Mouse (Mus musculus) heart, embryonic 14.5 days (tissue): ENCODE measurements around the gene Psmd3. TPM values are rescaled to one million over a fixed set of nuclear protein-coding genes. Genes with fewer than 3 reads are reported as not detected.

Source experiments
- ATAC-seq: fragments of 200-750 bp; cut with Nextera tagmentation; 2 replicates; pipeline ENCODE4 v1.8.0; 2017; ENCODE audit warnings: low read depth, moderate TSS enrichment; ENCODE audit not compliant: insufficient number of reproducible peaks, insufficient read depth, low FRiP score
- H3K27ac ChIP-seq, 2 experiments: fragments of 200-500 bp in 1 of 2; fragments of 300-500 bp in 1 of 2; sonication (generic) in 1 of 2; replicated peaks in 1 of 2; 2 replicates each; pipeline ENCODE4 v1.5.1; 2012 to 2014; ENCODE audit warnings: low read depth in 2 of 2, low read length in 2 of 2, control low read depth in 1 of 2, mild to moderate bottlenecking in 1 of 2, mixed read lengths in 1 of 2; ENCODE audit not compliant: control insufficient read depth in 1 of 2, insufficient read depth in 1 of 2
- H3K27me3 ChIP-seq: fragments of 300-500 bp; sonication (generic); 2 replicates; pipeline ENCODE4 v1.6.1; 2014; ENCODE audit warnings: mild to moderate bottlenecking, low read length, control low read depth; ENCODE audit not compliant: control insufficient read depth, insufficient read depth
- H3K36me3 ChIP-seq: fragments of 300-500 bp; sonication (generic); 2 replicates; pipeline ENCODE4 v1.6.1; 2014; ENCODE audit warnings: mild to moderate bottlenecking, control low read depth, low read length, mixed read lengths; ENCODE audit not compliant: control insufficient read depth, insufficient read depth
- H3K4me1 ChIP-seq, 2 experiments: fragments of 200-500 bp in 1 of 2; fragments of 300-500 bp in 1 of 2; sonication (generic) in 1 of 2; 2 replicates each; pipeline ENCODE4 v1.6.1; 2012 to 2014; ENCODE audit warnings: low read length in 2 of 2, control low read depth in 1 of 2, mixed read lengths in 1 of 2; ENCODE audit not compliant: control insufficient read depth in 2 of 2, insufficient read depth in 2 of 2
- H3K4me2 ChIP-seq: fragments of 300-500 bp; sonication (generic); 2 replicates; pipeline ENCODE4 v1.6.1; 2014; ENCODE audit warnings: mild to moderate bottlenecking, low read length
- H3K4me3 ChIP-seq, 2 experiments: fragments of 200-500 bp in 1 of 2; fragments of 300-500 bp in 1 of 2; sonication (generic) in 1 of 2; 2 replicates each; pipeline ENCODE4 v1.5.1; 2012 to 2014; ENCODE audit warnings: low read length in 2 of 2, mild to moderate bottlenecking in 2 of 2, control low read depth in 1 of 2, low read depth in 1 of 2, moderate library complexity in 1 of 2; ENCODE audit not compliant: control insufficient read depth in 1 of 2, insufficient read depth in 1 of 2
- H3K9ac ChIP-seq: fragments of 300-500 bp; sonication (generic); 2 replicates; pipeline ENCODE4 v1.6.1; 2014; ENCODE audit warnings: mild to moderate bottlenecking, low read length
- H3K9me3 ChIP-seq: fragments of 300-500 bp; sonication (generic); 2 replicates; pipeline ENCODE4 v1.6.1; 2016; ENCODE audit warnings: low read length, control low read depth; ENCODE audit not compliant: control insufficient read depth
- WGBS: fragments of 180-500 bp; shearing (Covaris S2); extraction: QIAGEN DNeasy Blood & Tissue Kit; methylation state at CpG from one replicate; pipeline ENCODE4 v1.1.7; 2014; 5-methylcytosine and 5-hydroxymethylcytosine counted together
- polyA plus RNA-seq: library from polyadenylated mRNA; unstranded; fragments of >200 nt; fragmentation: Nextera tagmentation; extraction: Ambion mirVana; gene quantifications from 2 replicates; pipeline ENCODE4 v1.2.1, GENCODE M21; 2014

Gene Psmd3
- polyA plus RNA-seq, 1 experiment from 2014 or later, result 120 TPM

DNA sequence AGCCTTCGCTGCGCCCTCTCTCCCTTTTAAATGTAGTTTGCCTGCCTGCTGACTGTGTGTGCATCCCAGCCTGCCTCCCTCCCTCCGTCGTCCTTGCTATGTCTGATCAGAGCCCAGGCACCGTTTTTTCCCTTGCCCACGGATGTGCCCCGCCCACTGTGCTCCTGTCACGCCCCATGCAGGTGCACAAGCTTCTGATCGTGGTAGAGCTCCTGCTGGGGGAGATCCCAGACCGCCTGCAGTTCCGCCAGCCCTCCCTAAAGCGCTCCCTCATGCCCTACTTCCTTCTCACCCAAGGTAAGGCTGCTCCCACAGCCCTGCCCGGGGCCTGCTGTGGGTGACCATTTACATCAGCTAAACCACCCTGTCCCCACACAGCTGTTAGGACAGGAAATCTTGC lies 10.8 kb downstream of the Psmd3 start:
- Histone ChIP-seq H3K4me3 (no peak overlapping the region), H3K27ac (no peak overlapping the region), H3K36me3 (peaks cover 84% of the 10 kb centered on the region), H3K4me2 (no peak overlapping the region), H3K9ac (no peak overlapping the region), H3K27me3 (no peaks in the 10 kb centered on the region), H3K9me3 (no peaks in the 10 kb centered on the region), H3K4me1 (no peaks in the 10 kb centered on the region; a peak in 2 of 4 replicates)
- no peak for ATAC-seq
- 79% methylated on average over 13 of the region's 13 CpGs for WGBS

DNA sequence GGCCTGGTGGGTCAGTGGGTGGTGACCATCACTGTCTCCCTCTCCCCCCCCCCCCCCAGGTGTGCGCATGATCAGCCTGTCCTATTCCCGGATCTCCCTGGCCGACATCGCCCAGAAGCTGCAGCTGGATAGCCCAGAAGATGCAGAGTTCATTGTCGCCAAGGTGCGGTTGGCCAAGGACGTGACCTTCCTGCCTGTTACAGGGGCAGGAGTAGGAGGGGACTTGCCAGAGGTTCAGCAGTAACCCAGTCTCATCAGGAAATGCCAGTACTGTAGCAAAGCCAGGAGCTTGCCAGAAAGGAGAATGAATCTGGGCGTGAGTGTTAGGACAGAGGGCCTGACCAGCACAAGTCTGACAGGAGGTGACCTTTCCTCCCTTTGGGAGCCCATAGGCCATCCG lies 11.4 kb downstream of the Psmd3 start:
- H3K27ac ChIP-seq, result no peak overlapping the region
- ATAC-seq, result no peak
- H3K9ac ChIP-seq, result no peak overlapping the region
- no peaks in the 10 kb centered on the region for H3K9me3 ChIP-seq
- no peaks in the 10 kb centered on the region; a peak in 2 of 4 replicates for H3K4me1 ChIP-seq
- H3K4me3 ChIP-seq, result no peak overlapping the region
- peaks cover 80% of the 10 kb centered on the region for H3K36me3 ChIP-seq
- 80% methylated on average over 9 of the region's 9 CpGs for WGBS
- no peak overlapping the region for H3K4me2 ChIP-seq
- no peaks in the 10 kb centered on the region for H3K27me3 ChIP-seq

- Histone ChIP-seq H3K4me2 (no peak overlapping the region), H3K27me3 (no peaks in the 10 kb centered on the region), H3K27ac (no peak overlapping the region), H3K4me3 (no peak overlapping the region), H3K4me1 (no peaks in the 10 kb centered on the region; a peak in 2 of 4 replicates), H3K9ac (no peak overlapping the region), H3K9me3 (no peaks in the 10 kb centered on the region), H3K36me3 (peaks cover 77% of the 10 kb centered on the region)
- WGBS, result 55% methylated on average over 9 of the region's 9 CpGs
- no peak for ATAC-seq
These were observed 11.9 kb downstream of the Psmd3 start for GRCm38 (mm10) chr11:98694301-98694700.

GRCm38 (mm10) chr11:98695408-98695807 lies 13.1 kb downstream of the Psmd3 start:
- Histone ChIP-seq H3K36me3 (peaks cover 66% of the 10 kb centered on the region), H3K27ac (no peak overlapping the region), H3K27me3 (no peaks in the 10 kb centered on the region), H3K9ac (no peak overlapping the region), H3K4me3 (no peak overlapping the region), H3K4me1 (peaks cover 0 to 4% of the 10 kb centered on the region in 2 experiments; a peak in 3 of 4 replicates), H3K4me2 (no peak overlapping the region), H3K9me3 (no peaks in the 10 kb centered on the region)
- 74% methylated on average over 14 of the region's 14 CpGs for WGBS
- ATAC-seq, result no peak

DNA sequence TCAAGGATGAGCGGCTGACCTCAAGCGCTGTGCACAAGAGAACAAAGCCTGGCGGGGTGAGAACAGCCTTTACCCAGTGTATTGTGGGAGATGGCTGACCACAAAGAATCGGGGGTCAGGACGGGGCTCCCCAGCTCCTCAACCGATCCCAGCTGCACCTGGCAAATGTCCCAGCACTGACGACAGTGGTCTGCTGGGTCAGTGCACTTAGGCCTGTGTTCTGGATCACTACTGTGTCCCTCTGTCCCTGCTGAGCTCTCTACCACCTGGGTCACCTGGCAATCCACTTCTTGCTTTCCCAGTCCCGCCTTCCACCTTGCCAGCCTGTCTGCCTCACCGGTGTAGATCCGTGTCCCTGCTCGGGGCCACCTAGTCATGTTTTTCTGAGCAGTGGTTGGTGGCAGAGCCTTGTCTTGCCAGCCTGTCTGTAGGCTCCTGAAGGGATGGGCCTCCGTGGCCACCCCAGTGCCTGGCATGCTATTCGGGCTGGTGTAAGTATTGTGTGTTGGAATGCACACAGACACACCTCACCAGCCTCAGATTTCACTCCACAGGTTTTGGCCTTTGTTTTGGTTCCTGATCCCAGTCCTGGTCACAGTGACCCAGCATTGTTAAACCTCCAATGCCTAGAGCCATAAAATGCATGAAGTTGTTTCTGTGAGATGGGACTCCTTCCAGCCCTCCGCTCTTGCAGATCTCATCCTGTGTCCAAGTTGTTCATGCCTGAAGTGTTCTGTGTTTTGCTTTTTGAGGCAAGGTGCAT lies 14.3 kb downstream of the Psmd3 start:
- ATAC-seq, result no peak
- Histone ChIP-seq H3K9ac (no peak overlapping the region), H3K9me3 (no peaks in the 10 kb centered on the region), H3K4me3 (no peak overlapping the region), H3K27me3 (no peaks in the 10 kb centered on the region), H3K4me2 (no peak overlapping the region), H3K27ac (no peak overlapping the region), H3K4me1 (peaks cover 0 to 7% of the 10 kb centered on the region in 2 experiments; a peak in 3 of 4 replicates), H3K36me3 (peaks cover 53% of the 10 kb centered on the region)
- 76% methylated on average over 14 of the region's 14 CpGs for WGBS

- Histone ChIP-seq H3K4me2 (no peak overlapping the region), H3K9me3 (no peaks in the 10 kb centered on the region), H3K4me3 (no peak overlapping the region), H3K27me3 (no peaks in the 10 kb centered on the region), H3K27ac (no peak overlapping the region), H3K4me1 (peaks cover 0 to 7% of the 10 kb centered on the region in 2 experiments; a peak in 3 of 4 replicates), H3K36me3 (peaks cover 47% of the 10 kb centered on the region), H3K9ac (no peak overlapping the region)
- no peak for ATAC-seq
- WGBS, result 89% methylated on average over 12 of the region's 12 CpGs
These were observed 14.9 kb downstream of the Psmd3 start for GRCm38 (mm10) chr11:98697225-98697624.

DNA sequence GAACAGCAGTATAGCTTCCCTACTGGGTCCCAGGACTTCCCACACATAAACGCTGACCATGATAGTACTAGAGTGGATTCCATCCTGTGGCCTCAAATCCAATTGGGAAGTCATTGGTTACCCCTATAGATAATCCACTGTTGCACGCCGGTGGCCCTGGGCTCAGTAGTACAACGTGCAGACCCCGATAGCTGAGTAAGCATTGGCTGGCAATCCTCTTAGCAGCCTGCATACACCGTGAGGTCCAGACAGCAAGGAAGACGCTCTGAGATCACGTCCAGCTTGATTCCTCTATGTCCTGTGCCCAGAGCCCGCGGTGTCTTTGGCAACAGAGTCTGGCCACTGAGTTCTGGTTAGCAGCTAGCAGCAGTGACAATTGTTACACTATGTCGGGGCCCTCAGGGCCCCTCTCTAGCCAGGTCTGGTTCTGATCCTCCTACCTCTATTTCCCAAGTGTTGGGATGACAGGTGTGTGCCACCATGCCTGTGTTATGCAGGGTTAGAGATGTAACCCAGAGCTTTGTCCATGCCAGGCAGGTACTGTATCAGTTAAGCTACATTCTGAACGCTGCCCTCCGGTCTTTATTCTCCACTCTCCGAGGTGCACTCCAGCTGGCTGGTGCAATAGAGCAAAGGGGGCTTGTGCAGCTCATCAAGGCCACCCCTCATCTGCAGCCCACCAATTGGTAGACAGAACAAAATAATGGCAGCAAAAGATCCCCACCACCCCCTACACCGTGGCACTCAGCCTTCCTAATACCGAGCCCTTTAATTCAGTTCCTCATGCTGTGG lies 16.7 kb downstream of the Psmd3 start:
- 79% methylated on average over 16 of the region's 16 CpGs for WGBS
- Histone ChIP-seq H3K4me3 (no peak overlapping the region), H3K36me3 (peaks cover 29% of the 10 kb centered on the region), H3K9ac (no peak overlapping the region), H3K9me3 (no peaks in the 10 kb centered on the region), H3K4me2 (no peak overlapping the region), H3K27me3 (no peaks in the 10 kb centered on the region), H3K27ac (no peak overlapping the region), H3K4me1 (peaks cover 0 to 7% of the 10 kb centered on the region in 2 experiments; a peak in 3 of 4 replicates)
- ATAC-seq, result no peak
